Mouse (Mus musculus) intestine, postnatal 0 days (tissue): Measurements from ENCODE around the gene Sgsm3. TPM values are rescaled to one million over a fixed set of nuclear protein-coding genes. Genes with fewer than 3 reads are reported as not detected.
A peak's percentile ranks its signal among the peaks of the same experiment; 100 is the strongest.

Experiments
- ATAC-seq: fragments of 200-750 bp; cut with Nextera tagmentation; 2 replicates; pipeline ENCODE4 v1.8.0; 2017; ENCODE audit warnings: mild to moderate bottlenecking, moderate TSS enrichment, moderate library complexity
- H3K27ac ChIP-seq: fragments of 300-500 bp; sonication (generic); 2 replicates; pipeline ENCODE4 v1.5.1; 2014; ENCODE audit warnings: mild to moderate bottlenecking, low read depth, low read length, moderate library complexity
- H3K27me3 ChIP-seq: fragments of 300-500 bp; sonication (generic); replicated peaks from 2 replicates; pipeline ENCODE4 v1.6.1; 2014; ENCODE audit warnings: low read length, mixed read lengths; ENCODE audit not compliant: control insufficient read depth, insufficient read depth
- H3K36me3 ChIP-seq: fragments of 300-500 bp; sonication (generic); 2 replicates; pipeline ENCODE4 v1.6.1; 2014; ENCODE audit warnings: mild to moderate bottlenecking, moderate library complexity; ENCODE audit not compliant: control insufficient read depth, insufficient read depth
- H3K4me1 ChIP-seq: fragments of 300-500 bp; sonication (generic); replicated peaks from 2 replicates; pipeline ENCODE4 v1.6.1; 2014; ENCODE audit warnings: antibody characterized with exemption, low read length, mixed read lengths; ENCODE audit not compliant: control insufficient read depth, insufficient read depth
- H3K4me2 ChIP-seq: fragments of 300-500 bp; sonication (generic); replicated peaks from 2 replicates; pipeline ENCODE4 v1.6.1; 2014; ENCODE audit warnings: low read depth, mild to moderate bottlenecking, moderate library complexity
- H3K4me3 ChIP-seq: fragments of 300-500 bp; sonication (generic); 2 replicates; pipeline ENCODE4 v1.5.1; 2014; ENCODE audit warnings: low read depth, low read length
- H3K9ac ChIP-seq: fragments of 300-500 bp; sonication (generic); 2 replicates; pipeline ENCODE4 v1.6.1; 2014; ENCODE audit warnings: mild to moderate bottlenecking, low read depth, low read length
- H3K9me3 ChIP-seq: fragments of 300-500 bp; sonication (generic); 2 replicates; pipeline ENCODE4 v1.6.1; 2016; ENCODE audit warnings: mixed run types; ENCODE audit not compliant: control insufficient read depth
- CTCF ChIP-seq: sonication (generic); IDR thresholded peaks from 2 replicates; pipeline ENCODE4 v1.5.1; 2016; ENCODE audit warnings: low read depth, mild to moderate bottlenecking, control low read depth, antibody characterized with exemption, moderate library complexity
- WGBS: fragments of 180-500 bp; shearing (Covaris S2); extraction: QIAGEN DNeasy Blood & Tissue Kit; methylation state at CpG from one replicate; pipeline ENCODE4 v1.1.7; 2014; 5-methylcytosine and 5-hydroxymethylcytosine counted together
- polyA plus RNA-seq: library from polyadenylated mRNA; unstranded; fragments of >200 nt; fragmentation: Nextera tagmentation; extraction: Ambion mirVana; gene quantifications from 2 replicates; pipeline ENCODE4 v1.2.1, GENCODE M21; 2015

Sgsm3 gene
- polyA plus RNA-seq, 1 experiment from 2014 or later: 13.4 TPM

DNA sequence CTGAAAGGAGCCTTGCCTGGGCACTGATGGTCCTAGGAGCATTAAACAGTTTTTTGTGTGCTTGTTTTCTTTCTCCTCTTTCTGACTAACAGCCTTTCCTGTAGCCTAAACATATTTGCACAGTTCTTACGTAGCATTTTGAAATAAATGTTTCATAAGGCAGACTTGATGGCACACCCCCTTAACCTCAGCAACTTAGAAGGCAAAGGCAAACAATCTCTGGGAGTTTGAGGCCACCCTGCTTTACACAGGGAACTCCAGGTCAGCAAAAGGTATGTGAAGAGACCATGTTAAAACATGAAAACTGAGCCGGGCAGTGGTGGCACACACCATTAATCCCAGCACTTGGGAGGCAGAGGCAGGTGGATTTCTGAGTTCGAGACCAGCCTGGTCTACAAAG is 1.9 kb upstream of the Sgsm3 start:
- Histone ChIP-seq H3K9ac (no peak overlapping the region), H3K27me3 (no peaks in the 10 kb centered on the region), H3K36me3 (no peaks in the 10 kb centered on the region), H3K4me1 (no peaks in the 10 kb centered on the region), H3K9me3 (no peaks in the 10 kb centered on the region), H3K4me3 (no peak overlapping the region), H3K27ac (no peak overlapping the region), H3K4me2 (no peak overlapping the region)
- ATAC-seq: no peak
- 82% methylated on average over 3 of the region's 3 CpGs for WGBS
- TF ChIP-seq CTCF: no peak

GRCm38 (mm10) chr15:80979611-80980010 is 2.0 kb downstream of the Sgsm3 start:
- no peak for TF ChIP-seq CTCF
- Histone ChIP-seq H3K9me3 (no peaks in the 10 kb centered on the region), H3K4me2 (no peak overlapping the region; the same call in 1 of the 2 replicates), H3K9ac (no peak overlapping the region), H3K36me3 (no peaks in the 10 kb centered on the region), H3K27ac (no peak overlapping the region; the same call in 1 of the 2 replicates), H3K4me1 (0 out of 2 replicates have a peak, but pooled peaks cover 3% of the 10 kb centered on the region), H3K4me3 (no peak overlapping the region), H3K27me3 (no peaks in the 10 kb centered on the region)
- 48% methylated on average over 4 of the region's 4 CpGs for WGBS
- ATAC-seq: no peak

DNA sequence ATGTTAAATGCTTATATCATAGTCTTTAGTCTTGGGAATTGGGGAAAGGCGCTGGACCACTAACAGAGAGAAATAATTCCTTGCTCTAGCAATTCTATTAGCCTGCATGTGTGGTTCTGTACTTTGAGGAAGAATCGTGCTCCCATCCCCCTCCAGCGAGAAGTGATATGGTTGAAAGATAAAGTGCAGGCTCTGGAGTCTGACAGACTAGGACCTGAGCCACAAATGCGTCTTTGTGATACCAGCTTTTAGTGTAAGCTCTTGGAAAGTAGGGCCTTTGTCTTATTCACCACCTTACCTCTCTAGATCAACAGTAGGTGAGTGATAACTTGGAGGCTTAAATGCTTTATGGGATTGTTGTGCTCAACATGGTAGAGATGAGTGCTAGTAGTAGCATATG is 3.6 kb downstream of the Sgsm3 start:
- Histone ChIP-seq H3K4me1 (0 out of 2 replicates have a peak, but pooled peaks cover 3% of the 10 kb centered on the region), H3K4me3 (no peak overlapping the region), H3K27ac (no peak overlapping the region), H3K36me3 (no peaks in the 10 kb centered on the region), H3K9ac (no peak overlapping the region), H3K4me2 (no peak overlapping the region), H3K9me3 (no peaks in the 10 kb centered on the region), H3K27me3 (no peaks in the 10 kb centered on the region)
- TF ChIP-seq CTCF: no peak
- no peak for ATAC-seq
- WGBS: 82% methylated on average over 4 of the region's 4 CpGs

- no peaks in the 10 kb centered on the region for H3K27me3 ChIP-seq
- H3K27ac ChIP-seq: no peak overlapping the region; the same call in 1 of the 2 replicates
- no peaks in the 10 kb centered on the region for H3K9me3 ChIP-seq
- 36% methylated on average over 2 of the region's 2 CpGs for WGBS
- no peak overlapping the region for H3K4me3 ChIP-seq
- 0 out of 2 replicates have a peak, but pooled peaks cover 3% of the 10 kb centered on the region for H3K4me1 ChIP-seq
- H3K36me3 ChIP-seq: no peaks in the 10 kb centered on the region
- no peak overlapping the region for H3K4me2 ChIP-seq
- H3K9ac ChIP-seq: no peak overlapping the region
- peak; percentile 49; the same call in 1 of the 2 replicates for ATAC-seq
- TF ChIP-seq CTCF: no peak
These were observed 5.7 kb downstream of the Sgsm3 start for GRCm38 (mm10) chr15:80983264-80983663.

DNA sequence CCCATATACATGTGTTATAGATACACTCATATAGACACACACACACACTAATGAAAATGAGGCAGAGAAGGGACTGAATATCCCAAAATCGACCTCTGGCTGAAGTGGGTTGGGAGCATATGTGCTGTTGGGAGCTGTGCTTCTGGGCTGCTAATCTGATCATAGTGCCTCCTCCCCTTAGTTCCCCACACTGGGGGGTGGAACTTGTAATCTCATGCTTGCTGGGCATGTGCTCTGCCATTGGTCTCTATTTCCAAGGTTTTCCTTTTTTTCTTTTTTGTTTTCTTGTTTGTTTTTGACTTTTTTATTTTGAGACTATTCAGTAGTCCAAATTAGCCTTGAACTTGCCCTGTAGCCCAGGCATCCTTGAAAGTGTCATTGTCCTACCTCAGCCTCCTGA is 10.8 kb downstream of the Sgsm3 start:
- H3K9ac ChIP-seq: no peak overlapping the region
- TF ChIP-seq CTCF: no peak
- H3K4me1 ChIP-seq: 0 out of 2 replicates have a peak, but pooled peaks cover 1% of the 10 kb centered on the region
- ATAC-seq: no peak
- no peak overlapping the region for H3K27ac ChIP-seq
- H3K4me3 ChIP-seq: no peak overlapping the region
- no peaks in the 10 kb centered on the region for H3K36me3 ChIP-seq
- H3K4me2 ChIP-seq: no peak overlapping the region
- no peaks in the 10 kb centered on the region for H3K27me3 ChIP-seq
- 33% methylated on average over 1 of the region's 1 CpGs for WGBS
- no peaks in the 10 kb centered on the region for H3K9me3 ChIP-seq

GRCm38 (mm10) chr15:80989712-80990111 is 12.1 kb downstream of the Sgsm3 start:
- ATAC-seq: peak; percentile 79
- Histone ChIP-seq H3K27me3 (no peaks in the 10 kb centered on the region), H3K36me3 (no peaks in the 10 kb centered on the region)

DNA sequence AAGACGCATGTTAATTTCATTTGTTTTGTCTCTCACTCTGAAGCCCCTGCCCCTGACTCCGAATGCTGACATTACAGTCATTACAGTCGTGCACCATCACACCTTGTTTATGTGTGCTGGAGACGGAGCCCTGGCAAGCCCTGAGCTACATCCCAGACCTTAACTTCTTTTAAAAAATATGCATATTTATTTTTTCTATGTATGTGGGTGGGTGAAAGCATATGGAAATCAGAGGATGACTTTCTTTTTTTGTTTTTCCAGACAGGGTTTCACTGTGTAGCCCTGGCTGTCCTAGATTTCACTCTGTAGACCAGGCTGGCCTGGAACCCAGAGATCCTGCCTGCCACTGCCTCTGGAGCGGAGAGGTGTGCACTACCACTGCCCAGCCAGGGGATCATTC is 17.4 kb downstream of the Sgsm3 start:
- 79% methylated on average over 5 of the region's 5 CpGs for WGBS
- Histone ChIP-seq H3K36me3 (no peaks in the 10 kb centered on the region), H3K9me3 (no peaks in the 10 kb centered on the region), H3K9ac (no peak overlapping the region), H3K27ac (no peak overlapping the region), H3K4me3 (no peak overlapping the region), H3K4me1 (no peaks in the 10 kb centered on the region), H3K4me2 (no peak overlapping the region), H3K27me3 (no peaks in the 10 kb centered on the region)
- ATAC-seq: no peak
- no peak for TF ChIP-seq CTCF

More at GRCm38 (mm10) chr15:80989712-80990111, 12.1 kb downstream of the Sgsm3 start:
- TF ChIP-seq CTCF: no peak
- 37% methylated on average over 3 of the region's 3 CpGs for WGBS
- no peak overlapping the region for H3K9ac ChIP-seq
- no peak overlapping the region for H3K4me3 ChIP-seq
- H3K27ac ChIP-seq: no peak overlapping the region; the same call in 1 of the 2 replicates
- no peak overlapping the region for H3K4me2 ChIP-seq
- H3K4me1 ChIP-seq: no peaks in the 10 kb centered on the region
- H3K9me3 ChIP-seq: no peaks in the 10 kb centered on the region
